Mouse (Mus musculus) olfactory bulb, adult 2 months (tissue): ENCODE measurements around the gene Cobll1.

Experiments
- CTCF ChIP-seq: fragments of 200-500 bp; IDR thresholded peaks from 2 replicates; pipeline ENCODE4 v1.5.1; 2012; ENCODE audit warnings: low read depth, mild to moderate bottlenecking, low read length, moderate library complexity; ENCODE audit not compliant: insufficient read depth
- POLR2A ChIP-seq: fragments of 200-500 bp; IDR thresholded peaks from 2 replicates; pipeline ENCODE4 v1.6.1; 2012; ENCODE audit warnings: mild to moderate bottlenecking, low read depth, low read length, moderate library complexity; ENCODE audit not compliant: insufficient read depth

DNA sequence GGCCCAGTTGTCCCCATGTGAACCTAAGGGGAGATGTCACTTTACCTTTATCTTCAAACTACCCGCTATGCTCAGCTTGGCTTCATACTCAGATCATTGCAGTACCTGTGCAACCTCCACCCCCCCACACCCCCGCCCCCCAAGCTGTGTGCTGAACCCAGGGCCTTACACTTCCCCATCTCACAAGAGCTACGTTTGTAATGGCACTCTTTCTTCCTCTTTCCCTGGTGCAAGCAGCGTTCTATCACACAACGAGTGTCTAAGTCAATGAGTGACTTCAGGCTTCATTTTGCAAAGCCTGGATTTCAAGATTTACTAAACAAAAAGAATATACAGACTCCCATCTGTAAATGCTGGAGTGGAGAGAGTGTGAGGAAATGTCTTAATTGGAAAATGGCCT is 100.2 kb downstream of the Cobll1 start:
- TF ChIP-seq CTCF (no peak), POLR2A (no peak)
